Mouse (Mus musculus): Measurements from ENCODE around the gene Scn11a. TPM values are rescaled to one million over a fixed set of nuclear protein-coding genes. Genes with fewer than 3 reads are reported as not detected.

The Scn11a gene
- polyA plus RNA-seq, 1 experiment from 2014 or later, result 0.04 TPM

DNA sequence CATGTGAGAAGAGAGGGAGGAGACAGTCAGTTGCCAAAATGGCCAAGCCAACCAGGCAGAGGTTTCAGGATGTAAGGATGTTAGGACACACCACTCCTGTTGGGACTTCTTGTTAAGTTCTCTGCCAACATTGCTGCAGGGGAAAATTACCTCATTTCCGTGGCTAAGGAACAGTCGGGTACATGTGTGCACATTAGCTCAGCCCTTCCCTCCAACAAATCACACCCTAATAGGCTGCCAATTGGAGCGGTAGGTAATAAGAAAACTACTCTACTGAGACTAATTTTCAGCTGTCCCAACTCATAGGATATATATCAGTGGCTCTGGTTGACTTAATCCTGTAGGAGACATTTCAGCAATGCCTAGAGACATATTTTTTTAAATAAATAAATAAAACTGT, 44.4 kb downstream of the Scn11a start:
- Histone ChIP-seq H3K36me3 (ENCODE audit: control insufficient read depth, insufficient read depth, low read length) (no peaks in the 10 kb centered on the region), H3K27ac (ENCODE audit: low read depth) (no peak overlapping the region), H3K4me1 (replicated peaks; ENCODE audit: control insufficient read depth, insufficient read depth, low read length) (no peaks in the 10 kb centered on the region), H3K9ac (ENCODE audit: low read length) (no peak overlapping the region), H3K27me3 (replicated peaks; ENCODE audit: control insufficient read depth, insufficient read depth, low read length) (no peaks in the 10 kb centered on the region), H3K4me3 (ENCODE audit: low read depth, low read length) (no peak overlapping the region), H3K9me3 (ENCODE audit: control insufficient read depth, low read length) (no peaks in the 10 kb centered on the region), H3K4me2 (ENCODE audit: low read length) (no peak overlapping the region)
- WGBS, result 73% methylated on average over 3 of the region's 3 CpGs
- no peak for ATAC-seq (replicated peaks; ENCODE audit: low FRiP score, low TSS enrichment, low read depth)
- DNase-seq (ENCODE audit: low spot score), result no peak

DNA sequence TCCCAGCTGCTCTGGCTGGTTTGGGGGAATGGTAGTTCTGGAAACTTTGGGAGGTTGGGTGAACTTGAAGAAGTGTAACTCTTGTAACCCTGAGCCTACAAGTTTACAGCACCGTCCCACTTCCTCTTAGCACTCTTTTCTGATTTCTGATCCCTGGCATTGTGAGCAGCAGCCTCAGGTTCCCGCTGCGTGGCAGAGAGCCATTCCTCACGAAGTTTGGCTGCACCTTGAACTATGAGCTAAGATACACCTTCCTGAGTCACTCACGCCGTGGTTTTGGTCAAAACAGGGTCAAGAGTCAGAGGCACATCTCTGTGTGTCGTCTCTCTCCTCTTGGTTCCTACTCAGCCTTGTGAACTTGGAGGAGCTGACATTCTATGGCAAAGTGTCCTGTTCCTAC, 48.6 kb downstream of the Scn11a start:
- Histone ChIP-seq H3K4me1 (replicated peaks; ENCODE audit: control insufficient read depth, insufficient read depth, low read length) (no peaks in the 10 kb centered on the region), H3K4me2 (ENCODE audit: low read length) (no peak overlapping the region), H3K27ac (ENCODE audit: low read depth) (no peak overlapping the region), H3K36me3 (ENCODE audit: control insufficient read depth, insufficient read depth, low read length) (no peaks in the 10 kb centered on the region), H3K9me3 (ENCODE audit: control insufficient read depth, low read length) (no peaks in the 10 kb centered on the region), H3K27me3 (replicated peaks; ENCODE audit: control insufficient read depth, insufficient read depth, low read length) (no peaks in the 10 kb centered on the region), H3K4me3 (ENCODE audit: low read depth, low read length) (no peak overlapping the region), H3K9ac (ENCODE audit: low read length) (no peak overlapping the region)
- WGBS, result 76% methylated on average over 7 of the region's 7 CpGs
- no peak for ATAC-seq (replicated peaks; ENCODE audit: low FRiP score, low TSS enrichment, low read depth)
- DNase-seq (ENCODE audit: low spot score), result no peak

DNA sequence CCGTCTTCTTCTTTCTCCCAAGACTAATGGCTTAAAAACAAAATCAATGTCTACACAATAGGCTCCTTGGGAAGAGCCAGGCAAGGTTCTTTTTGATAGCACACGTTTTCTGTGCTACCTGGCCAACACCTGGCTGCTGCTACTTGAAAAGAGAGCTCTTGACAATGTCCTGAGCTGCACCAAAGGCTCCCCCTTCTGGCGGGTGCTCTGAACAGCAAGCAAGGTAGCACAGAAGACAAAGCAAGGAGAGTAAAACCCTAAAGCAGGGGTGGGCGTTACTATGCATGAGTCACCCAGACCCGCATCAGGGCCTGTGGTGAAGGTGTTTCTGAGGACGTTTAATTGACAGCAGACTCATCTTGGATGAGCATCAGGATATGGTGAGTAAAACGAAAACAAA, 56.7 kb downstream of the Scn11a start:
- DNase-seq (ENCODE audit: low spot score), result no peak
- no peaks in the 10 kb centered on the region for H3K9me3 ChIP-seq (ENCODE audit: control insufficient read depth, low read length)

DNA sequence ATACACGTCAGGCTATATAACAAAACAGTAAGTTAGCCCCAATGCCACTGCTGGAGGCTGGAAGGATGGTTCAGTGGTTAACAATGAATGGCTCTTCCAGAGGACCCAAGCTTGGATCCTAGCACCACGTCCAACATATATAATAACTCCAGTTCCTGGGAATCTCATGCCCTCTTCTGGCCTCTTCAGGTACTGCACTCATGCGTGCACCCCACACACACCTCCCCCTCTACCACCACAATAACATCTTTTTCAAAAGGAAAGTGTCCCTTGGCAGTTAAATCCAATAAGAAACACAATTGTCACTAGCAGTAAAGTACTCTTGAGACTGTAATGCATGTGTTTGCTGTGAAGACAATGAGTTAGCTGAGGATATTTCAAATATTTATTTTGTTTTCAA, 65.0 kb downstream of the Scn11a start:
- Histone ChIP-seq H3K4me1 (replicated peaks; ENCODE audit: control insufficient read depth, insufficient read depth, low read length) (no peaks in the 10 kb centered on the region), H3K27ac (ENCODE audit: low read depth) (no peak overlapping the region), H3K9me3 (ENCODE audit: control insufficient read depth, low read length) (peaks cover 9% of the 10 kb centered on the region; the same call in 1 of the 2 replicates), H3K4me2 (ENCODE audit: low read length) (no peak overlapping the region), H3K4me3 (ENCODE audit: low read depth, low read length) (no peak overlapping the region), H3K27me3 (replicated peaks; ENCODE audit: control insufficient read depth, insufficient read depth, low read length) (no peaks in the 10 kb centered on the region), H3K36me3 (ENCODE audit: control insufficient read depth, insufficient read depth, low read length) (no peaks in the 10 kb centered on the region), H3K9ac (ENCODE audit: low read length) (no peak overlapping the region)
- 87% methylated on average over 3 of the region's 3 CpGs for WGBS
- no peak for ATAC-seq (replicated peaks; ENCODE audit: low FRiP score, low TSS enrichment, low read depth)
- no peak for DNase-seq (ENCODE audit: low spot score)

More for the DNA sequence above, 56.7 kb downstream of the Scn11a start:
- no peak overlapping the region for H3K27ac ChIP-seq (ENCODE audit: low read depth)
- H3K27me3 ChIP-seq (replicated peaks; ENCODE audit: control insufficient read depth, insufficient read depth, low read length), result no peaks in the 10 kb centered on the region
- H3K36me3 ChIP-seq (ENCODE audit: control insufficient read depth, insufficient read depth, low read length), result no peaks in the 10 kb centered on the region
- H3K4me1 ChIP-seq (replicated peaks; ENCODE audit: control insufficient read depth, insufficient read depth, low read length), result no peaks in the 10 kb centered on the region
- no peak overlapping the region for H3K9ac ChIP-seq (ENCODE audit: low read length)
- H3K4me2 ChIP-seq (ENCODE audit: low read length), result no peak overlapping the region
- ATAC-seq (replicated peaks; ENCODE audit: low FRiP score, low TSS enrichment, low read depth), result no peak
- H3K4me3 ChIP-seq (ENCODE audit: low read depth, low read length), result no peak overlapping the region
- WGBS, result 45% methylated on average over 7 of the region's 7 CpGs

DNA sequence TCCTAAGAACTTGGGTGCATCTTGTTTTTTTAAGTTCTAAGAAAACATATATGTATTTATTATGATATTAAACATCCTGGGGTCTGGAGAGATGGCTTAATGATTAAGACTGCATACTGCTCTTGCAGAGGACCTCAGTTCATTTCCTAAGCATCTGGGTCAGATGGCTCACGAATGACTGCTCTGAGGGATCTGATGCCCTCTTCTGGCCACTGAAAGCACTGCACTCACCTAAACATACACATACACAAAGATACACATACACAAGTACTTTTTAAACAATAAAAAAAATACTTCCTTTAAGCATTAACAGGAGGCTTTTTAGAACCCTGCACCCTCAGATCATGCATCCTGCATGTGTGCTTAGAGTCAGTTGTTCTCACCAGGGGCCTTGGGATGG, 65.8 kb downstream of the Scn11a start:
- Histone ChIP-seq H3K4me2 (ENCODE audit: low read length) (no peak overlapping the region), H3K27me3 (replicated peaks; ENCODE audit: control insufficient read depth, insufficient read depth, low read length) (no peaks in the 10 kb centered on the region), H3K9ac (ENCODE audit: low read length) (no peak overlapping the region), H3K27ac (ENCODE audit: low read depth) (no peak overlapping the region), H3K4me3 (ENCODE audit: low read depth, low read length) (no peak overlapping the region), H3K4me1 (replicated peaks; ENCODE audit: control insufficient read depth, insufficient read depth, low read length) (no peaks in the 10 kb centered on the region), H3K9me3 (ENCODE audit: control insufficient read depth, low read length) (peaks cover 9% of the 10 kb centered on the region; the same call in 1 of the 2 replicates), H3K36me3 (ENCODE audit: control insufficient read depth, insufficient read depth, low read length) (no peaks in the 10 kb centered on the region)
- no peak for DNase-seq (ENCODE audit: low spot score)
- 76% methylated on average over 1 of the region's 1 CpGs for WGBS
- no peak for ATAC-seq (replicated peaks; ENCODE audit: low FRiP score, low TSS enrichment, low read depth)

DNA sequence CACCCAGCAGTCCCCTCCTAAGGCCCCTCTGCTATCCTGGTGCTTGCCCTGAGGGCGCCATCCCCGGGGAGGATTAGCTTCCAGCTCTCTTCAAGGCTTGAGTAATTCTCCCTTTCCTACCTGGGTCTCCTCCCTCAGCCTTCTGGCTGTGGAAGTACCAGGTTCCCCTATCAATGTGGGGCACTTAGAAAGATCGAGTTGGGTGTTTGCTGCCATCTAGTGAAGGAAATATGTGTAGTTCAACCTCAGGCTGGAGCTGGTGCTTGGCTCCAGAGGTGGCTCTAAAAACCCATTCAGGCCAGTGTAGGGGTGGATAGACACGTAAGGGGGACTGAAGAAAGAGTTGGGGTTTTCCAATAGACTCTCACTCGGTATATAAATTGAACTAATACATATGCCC, 73.7 kb downstream of the Scn11a start:
- H3K27ac ChIP-seq (ENCODE audit: low read depth), result no peak overlapping the region
- no peak overlapping the region for H3K4me2 ChIP-seq (ENCODE audit: low read length)
- H3K9ac ChIP-seq (ENCODE audit: low read length), result no peak overlapping the region
- no peak overlapping the region for H3K4me3 ChIP-seq (ENCODE audit: low read depth, low read length)
- DNase-seq (ENCODE audit: low spot score), result peak; percentile 53
- H3K27me3 ChIP-seq (replicated peaks; ENCODE audit: control insufficient read depth, insufficient read depth, low read length), result no peaks in the 10 kb centered on the region
- 0 out of 2 replicates have a peak, but pooled peaks cover 3% of the 10 kb centered on the region for H3K9me3 ChIP-seq (ENCODE audit: control insufficient read depth, low read length)
- no peak for ATAC-seq (replicated peaks; ENCODE audit: low FRiP score, low TSS enrichment, low read depth)
- 15% methylated on average over 5 of the region's 5 CpGs for WGBS
- H3K4me1 ChIP-seq (replicated peaks; ENCODE audit: control insufficient read depth, insufficient read depth, low read length), result no peaks in the 10 kb centered on the region
- H3K36me3 ChIP-seq (ENCODE audit: control insufficient read depth, insufficient read depth, low read length), result no peaks in the 10 kb centered on the region

DNA sequence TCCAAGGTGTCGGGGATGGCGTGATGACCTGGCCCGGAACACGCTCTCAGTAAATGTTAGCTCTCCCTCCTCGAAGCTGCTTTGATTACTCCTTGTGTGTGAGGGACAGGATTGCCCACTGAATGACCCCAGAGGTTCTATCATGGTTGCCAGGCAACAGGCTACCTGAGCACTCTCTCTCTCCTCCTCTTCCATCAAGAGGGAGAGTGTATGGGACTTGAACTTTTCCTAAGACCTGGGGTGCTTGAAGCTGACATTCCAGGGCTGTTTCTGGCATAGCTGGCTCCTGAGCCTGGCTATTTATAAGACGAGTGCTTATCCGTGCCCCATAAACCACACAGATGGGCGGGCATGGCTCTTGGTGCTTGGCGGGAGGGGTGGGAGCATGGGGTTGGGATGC, 76.1 kb downstream of the Scn11a start:
- DNase-seq (ENCODE audit: low spot score), result no peak
- Histone ChIP-seq H3K9ac (ENCODE audit: low read length) (no peak overlapping the region), H3K4me2 (ENCODE audit: low read length) (no peak overlapping the region), H3K27ac (ENCODE audit: low read depth) (no peak overlapping the region), H3K9me3 (ENCODE audit: control insufficient read depth, low read length) (0 out of 2 replicates have a peak, but pooled peaks cover 3% of the 10 kb centered on the region), H3K4me3 (ENCODE audit: low read depth, low read length) (no peak overlapping the region), H3K36me3 (ENCODE audit: control insufficient read depth, insufficient read depth, low read length) (no peaks in the 10 kb centered on the region), H3K4me1 (replicated peaks; ENCODE audit: control insufficient read depth, insufficient read depth, low read length) (no peaks in the 10 kb centered on the region), H3K27me3 (replicated peaks; ENCODE audit: control insufficient read depth, insufficient read depth, low read length) (no peaks in the 10 kb centered on the region)
- 53% methylated on average over 9 of the region's 9 CpGs for WGBS
- ATAC-seq (replicated peaks; ENCODE audit: low FRiP score, low TSS enrichment, low read depth), result no peak

DNA sequence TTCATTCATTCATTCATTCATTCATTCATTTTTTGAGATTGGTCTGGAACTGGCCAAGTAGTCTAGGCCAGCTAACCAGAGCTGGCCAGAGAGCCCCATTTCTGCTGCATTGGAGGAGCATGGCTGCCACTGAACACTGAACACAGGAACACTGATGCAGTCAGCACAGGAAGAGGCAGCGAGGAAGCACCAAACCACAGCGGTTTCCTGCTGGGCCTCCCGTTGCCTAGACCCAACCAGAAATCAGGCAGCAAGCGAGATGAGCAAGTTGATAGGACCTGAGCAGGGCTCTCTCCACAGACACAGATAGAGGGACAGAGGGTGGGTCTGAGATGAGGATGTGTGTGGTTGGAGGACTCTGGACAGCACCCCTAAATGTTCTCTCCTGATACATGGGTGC, 81.4 kb downstream of the Scn11a start:
- Histone ChIP-seq H3K27me3 (replicated peaks; ENCODE audit: control insufficient read depth, insufficient read depth, low read length) (no peaks in the 10 kb centered on the region), H3K4me3 (ENCODE audit: low read depth, low read length) (no peak overlapping the region), H3K36me3 (ENCODE audit: control insufficient read depth, insufficient read depth, low read length) (no peaks in the 10 kb centered on the region), H3K9me3 (ENCODE audit: control insufficient read depth, low read length) (0 out of 2 replicates have a peak, but pooled peaks cover 3% of the 10 kb centered on the region), H3K9ac (ENCODE audit: low read length) (no peak overlapping the region), H3K4me2 (ENCODE audit: low read length) (no peak overlapping the region), H3K4me1 (replicated peaks; ENCODE audit: control insufficient read depth, insufficient read depth, low read length) (no peaks in the 10 kb centered on the region), H3K27ac (ENCODE audit: low read depth) (no peak overlapping the region)
- ATAC-seq (replicated peaks; ENCODE audit: low FRiP score, low TSS enrichment, low read depth), result no peak
- no peak for DNase-seq (ENCODE audit: low spot score)
- 83% methylated on average over 4 of the region's 4 CpGs for WGBS

DNA sequence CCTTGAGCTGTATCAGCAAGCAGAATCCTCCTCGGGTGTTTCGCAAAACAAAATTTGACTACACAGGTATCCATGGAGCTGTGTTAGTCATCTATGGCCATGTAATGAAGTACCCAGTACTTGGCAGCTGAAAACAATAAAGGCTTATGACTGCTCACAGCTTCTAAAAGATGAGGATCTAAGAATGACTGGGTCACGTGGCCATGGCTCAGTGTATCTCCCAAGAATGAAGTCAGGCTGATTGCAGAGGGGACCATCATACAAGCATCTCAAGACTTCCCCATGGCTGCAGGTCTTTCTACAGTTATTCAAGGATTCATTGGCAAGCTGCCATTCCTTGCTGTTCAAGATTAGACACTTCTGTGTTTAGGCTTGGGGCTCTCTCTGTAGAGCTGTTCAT, 81.9 kb downstream of the Scn11a start:
- 79% methylated on average over 3 of the region's 3 CpGs for WGBS
- DNase-seq (ENCODE audit: low spot score), result no peak
- ATAC-seq (replicated peaks; ENCODE audit: low FRiP score, low TSS enrichment, low read depth), result no peak

More for the DNA sequence above, 81.9 kb downstream of the Scn11a start:
- H3K9ac ChIP-seq (ENCODE audit: low read length), result no peak overlapping the region
- H3K27ac ChIP-seq (ENCODE audit: low read depth), result no peak overlapping the region
- H3K36me3 ChIP-seq (ENCODE audit: control insufficient read depth, insufficient read depth, low read length), result no peaks in the 10 kb centered on the region
- no peak overlapping the region for H3K4me3 ChIP-seq (ENCODE audit: low read depth, low read length)
- H3K4me2 ChIP-seq (ENCODE audit: low read length), result no peak overlapping the region
- no peaks in the 10 kb centered on the region for H3K27me3 ChIP-seq (replicated peaks; ENCODE audit: control insufficient read depth, insufficient read depth, low read length)
- no peaks in the 10 kb centered on the region for H3K4me1 ChIP-seq (replicated peaks; ENCODE audit: control insufficient read depth, insufficient read depth, low read length)
- H3K9me3 ChIP-seq (ENCODE audit: control insufficient read depth, low read length), result 0 out of 2 replicates have a peak, but pooled peaks cover 3% of the 10 kb centered on the region

All from intestine, embryonic 14.5 days (tissue).